Mouse (Mus musculus) hindbrain, postnatal 0 days (tissue): ENCODE measurements at regions not wholly inside any gene's neighbourhood (a gene's known extent, or its start where the extent isn't known, plus 50 kb on each side); places are given as distances from the start of the nearest gene placed in this dataset.

Source experiments
- ATAC-seq: fragments of 200-750 bp; cut with Nextera tagmentation; 2 replicates; pipeline ENCODE4 v1.8.0; 2017; ENCODE audit warnings: mild to moderate bottlenecking, moderate TSS enrichment, moderate library complexity
- DNase-seq: peaks from one replicate; pipeline ENCODE4 v3.0.0-alpha.2; 2015; ENCODE audit warnings: low spot score
- H3K27ac ChIP-seq: fragments of 300-500 bp; sonication (generic); 2 replicates; pipeline ENCODE4 v1.5.1; 2014; ENCODE audit warnings: mild to moderate bottlenecking
- H3K27me3 ChIP-seq: fragments of 300-500 bp; sonication (generic); 2 replicates; pipeline ENCODE4 v1.6.1; 2014; ENCODE audit warnings: low read length, mixed read lengths; ENCODE audit not compliant: insufficient read depth
- H3K36me3 ChIP-seq: fragments of 300-500 bp; sonication (generic); 2 replicates; pipeline ENCODE4 v1.6.1; 2014; ENCODE audit warnings: low read length, mixed read lengths; ENCODE audit not compliant: insufficient read depth
- H3K4me1 ChIP-seq: fragments of 300-500 bp; sonication (generic); 2 replicates; pipeline ENCODE4 v1.6.1; 2014; ENCODE audit warnings: antibody characterized with exemption, low read length, mixed read lengths; ENCODE audit not compliant: insufficient read depth
- H3K4me2 ChIP-seq: fragments of 300-500 bp; sonication (generic); 2 replicates; pipeline ENCODE4 v1.6.1; 2014; ENCODE audit warnings: low read depth, mild to moderate bottlenecking, low read length, moderate library complexity, mixed read lengths
- H3K4me3 ChIP-seq: fragments of 300-500 bp; sonication (generic); 2 replicates; pipeline ENCODE4 v1.5.1; 2014; ENCODE audit warnings: low read length
- H3K9ac ChIP-seq: fragments of 300-500 bp; sonication (generic); replicated peaks from 2 replicates; pipeline ENCODE4 v1.6.1; 2014; ENCODE audit warnings: mild to moderate bottlenecking, low read length, moderate library complexity, mixed read lengths
- H3K9me3 ChIP-seq: fragments of 300-500 bp; sonication (generic); 2 replicates; pipeline ENCODE4 v1.6.1; 2016; ENCODE audit warnings: low read length, mixed read lengths
- CTCF ChIP-seq: IDR thresholded peaks from 2 replicates; pipeline ENCODE4 v1.5.1; 2016; ENCODE audit warnings: antibody characterized with exemption, control low read depth, low read depth
- WGBS: fragments of 180-500 bp; shearing (Covaris S2); extraction: QIAGEN DNeasy Blood & Tissue Kit; methylation state at CpG from one replicate; pipeline ENCODE4 v1.1.7; 2014; 5-methylcytosine and 5-hydroxymethylcytosine counted together

DNA sequence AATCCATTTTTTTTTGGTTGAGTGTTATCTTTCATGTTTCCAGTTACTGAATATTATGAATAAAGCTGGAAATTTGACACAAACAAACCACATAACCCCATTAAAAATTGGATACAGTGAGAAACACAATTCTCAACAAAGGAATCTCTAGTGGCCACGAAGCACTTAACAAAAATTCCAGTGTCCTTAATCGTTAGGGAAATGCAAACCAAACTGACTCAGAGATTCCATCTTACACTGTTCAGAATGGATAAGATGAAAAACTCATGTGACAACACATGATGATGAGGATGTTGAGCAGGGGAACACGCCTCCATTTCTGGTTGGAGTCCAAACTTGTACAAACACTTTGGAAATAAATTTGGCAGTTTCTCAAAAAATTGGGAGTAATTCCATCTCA is 57.3 kb downstream of the Tktl2 start:
- no peaks in the 10 kb centered on the region for H3K9me3 ChIP-seq
- no peak overlapping the region for H3K4me3 ChIP-seq
- H3K27ac ChIP-seq: no peak overlapping the region
- H3K9ac ChIP-seq: no peak overlapping the region
- DNase-seq (no peak), ATAC-seq (no peak)
- no peaks in the 10 kb centered on the region for H3K36me3 ChIP-seq
- H3K4me2 ChIP-seq: no peak overlapping the region
- TF ChIP-seq CTCF: no peak
- WGBS: 88% methylated on average over 3 of the region's 3 CpGs
- H3K4me1 ChIP-seq: no peaks in the 10 kb centered on the region
- H3K27me3 ChIP-seq: no peaks in the 10 kb centered on the region

DNA sequence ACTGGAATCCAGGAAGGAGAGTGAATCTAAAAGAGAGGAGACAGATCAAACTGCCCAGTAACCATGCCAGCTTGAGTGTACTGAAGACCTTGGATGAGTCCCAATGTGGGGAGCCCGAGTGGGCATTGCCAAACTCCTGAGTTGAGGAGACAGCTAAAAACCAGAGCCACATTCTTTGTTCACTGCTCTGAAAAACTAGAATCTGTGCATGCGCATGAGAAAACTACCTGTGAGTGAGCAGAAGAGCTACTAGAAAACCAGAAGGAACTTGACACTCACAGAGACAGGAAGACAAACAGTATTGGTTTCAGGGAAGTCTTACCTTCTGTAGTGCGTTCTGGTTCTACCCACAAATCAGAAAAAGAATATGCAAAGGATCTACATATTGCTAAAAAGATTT is 74.6 kb downstream of the Tktl2 start:
- no peak for ATAC-seq

DNA sequence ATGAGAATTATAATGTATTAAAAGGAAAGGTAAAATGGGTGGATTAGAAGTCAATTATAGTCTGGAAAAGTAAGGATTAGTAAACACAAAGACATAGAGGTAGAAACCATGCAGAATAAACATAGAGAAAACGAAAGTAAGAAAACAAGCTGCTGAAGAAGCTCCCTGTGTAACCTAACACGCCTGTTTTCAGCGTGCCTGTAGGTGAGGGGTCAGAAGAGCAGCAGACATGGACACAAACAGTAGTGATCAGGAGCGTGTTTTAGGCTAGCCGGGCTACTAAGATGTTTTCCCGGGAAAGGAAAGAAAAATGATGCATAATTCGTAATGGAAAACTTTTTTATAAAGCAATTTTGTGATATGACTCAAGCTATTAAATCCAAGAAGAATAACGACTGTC is 75.3 kb downstream of the Tktl2 start:
- DNase-seq: no peak
- no peak for TF ChIP-seq CTCF

More for the DNA sequence above, 74.6 kb downstream of the Tktl2 start:
- Histone ChIP-seq H3K4me3 (no peak overlapping the region), H3K27me3 (no peaks in the 10 kb centered on the region), H3K27ac (no peak overlapping the region), H3K4me1 (no peaks in the 10 kb centered on the region), H3K4me2 (no peak overlapping the region), H3K9me3 (no peaks in the 10 kb centered on the region), H3K9ac (no peak overlapping the region), H3K36me3 (no peaks in the 10 kb centered on the region)
- TF ChIP-seq CTCF: no peak
- no peak for DNase-seq
- 76% methylated on average over 3 of the region's 3 CpGs for WGBS

DNA sequence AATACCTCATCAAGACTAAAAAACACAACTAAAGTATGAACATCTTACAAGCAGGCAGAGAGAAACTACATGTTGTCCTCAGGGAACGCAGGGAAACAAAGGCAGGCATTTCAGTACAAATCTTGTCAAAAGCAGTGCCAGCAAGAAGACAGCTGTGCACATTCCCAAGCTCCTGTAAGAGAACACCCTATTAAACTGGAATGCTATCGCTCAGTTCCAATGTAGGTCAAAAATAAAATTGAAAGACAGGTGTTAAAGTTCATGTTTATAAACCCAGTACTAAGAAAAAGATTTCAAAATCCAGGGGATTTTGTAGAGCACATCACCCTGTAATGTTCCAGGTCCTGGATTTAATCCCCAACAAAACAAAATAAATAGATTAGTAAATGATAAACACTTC is 75.7 kb downstream of the Tktl2 start:
- no peak overlapping the region for H3K9ac ChIP-seq
- no peak for TF ChIP-seq CTCF
- WGBS: 67% methylated on average over 2 of the region's 2 CpGs
- H3K27me3 ChIP-seq: no peaks in the 10 kb centered on the region
- H3K4me2 ChIP-seq: no peak overlapping the region
- no peaks in the 10 kb centered on the region for H3K9me3 ChIP-seq
- H3K27ac ChIP-seq: no peak overlapping the region
- no peak overlapping the region for H3K4me3 ChIP-seq
- no peaks in the 10 kb centered on the region for H3K36me3 ChIP-seq
- DNase-seq: no peak
- no peak for ATAC-seq
- no peaks in the 10 kb centered on the region for H3K4me1 ChIP-seq

More for the DNA sequence above, 75.3 kb downstream of the Tktl2 start:
- Histone ChIP-seq H3K27me3 (no peaks in the 10 kb centered on the region), H3K4me2 (no peak overlapping the region), H3K9me3 (no peaks in the 10 kb centered on the region), H3K4me3 (no peak overlapping the region), H3K27ac (no peak overlapping the region), H3K9ac (no peak overlapping the region), H3K4me1 (no peaks in the 10 kb centered on the region), H3K36me3 (no peaks in the 10 kb centered on the region)
- no peak for ATAC-seq
- WGBS: 83% methylated on average over 8 of the region's 8 CpGs

DNA sequence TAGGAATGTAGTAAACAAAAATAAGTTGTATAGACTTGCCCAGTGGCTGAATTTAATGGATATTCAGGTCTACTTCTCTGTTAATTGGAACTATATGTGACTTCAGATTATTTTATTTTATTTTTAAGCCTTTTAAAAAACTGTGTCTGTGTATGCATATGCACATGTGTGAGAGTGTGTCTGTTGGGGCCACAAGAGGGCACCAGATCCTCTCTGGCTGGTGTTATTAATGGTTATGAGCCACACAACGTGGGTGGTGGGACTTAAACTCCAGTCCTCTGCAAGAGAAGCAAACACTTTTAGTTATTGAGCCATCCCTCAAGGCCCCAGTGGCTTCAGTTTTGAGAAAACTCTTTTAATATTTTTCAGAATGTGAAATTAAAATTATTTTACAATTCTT is 77.9 kb downstream of the Tktl2 start:
- H3K27ac ChIP-seq: no peak overlapping the region
- no peak overlapping the region for H3K9ac ChIP-seq
- H3K36me3 ChIP-seq: no peaks in the 10 kb centered on the region
- no peaks in the 10 kb centered on the region for H3K9me3 ChIP-seq
- ATAC-seq (no peak), DNase-seq (no peak)
- H3K4me2 ChIP-seq: no peak overlapping the region
- TF ChIP-seq CTCF: no peak
- 58% methylated on average over 1 of the region's 1 CpGs for WGBS
- no peaks in the 10 kb centered on the region for H3K27me3 ChIP-seq
- no peaks in the 10 kb centered on the region for H3K4me1 ChIP-seq
- no peak overlapping the region for H3K4me3 ChIP-seq

DNA sequence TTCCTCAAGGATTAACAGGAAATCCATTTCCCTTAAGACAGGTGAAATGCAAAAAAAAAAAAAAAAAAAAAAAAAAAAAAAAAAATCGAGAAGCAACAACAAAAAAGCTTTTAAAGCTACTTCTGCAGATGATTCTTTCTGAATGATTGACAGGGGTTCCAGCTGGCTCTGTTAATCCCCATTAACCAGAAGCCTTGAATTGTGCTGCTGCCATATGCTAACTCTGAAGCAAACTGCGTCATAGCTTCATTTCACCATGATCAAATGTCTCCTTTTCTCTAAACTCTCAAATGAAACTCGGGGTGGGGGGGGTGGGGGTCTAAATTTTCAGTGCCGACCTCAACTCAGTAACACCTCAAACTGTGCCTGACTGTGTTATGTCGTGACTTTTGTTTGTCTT is 80.7 kb downstream of the Npy5r start:
- no peak for TF ChIP-seq CTCF
- H3K27me3 ChIP-seq: no peaks in the 10 kb centered on the region
- WGBS: 68% methylated on average over 5 of the region's 5 CpGs
- H3K4me1 ChIP-seq: no peaks in the 10 kb centered on the region
- H3K4me3 ChIP-seq: no peak overlapping the region
- H3K9me3 ChIP-seq: no peaks in the 10 kb centered on the region
- no peak overlapping the region for H3K27ac ChIP-seq
- ATAC-seq: no peak
- DNase-seq: no peak
- no peak overlapping the region for H3K9ac ChIP-seq
- no peaks in the 10 kb centered on the region for H3K36me3 ChIP-seq
- no peak overlapping the region for H3K4me2 ChIP-seq

DNA sequence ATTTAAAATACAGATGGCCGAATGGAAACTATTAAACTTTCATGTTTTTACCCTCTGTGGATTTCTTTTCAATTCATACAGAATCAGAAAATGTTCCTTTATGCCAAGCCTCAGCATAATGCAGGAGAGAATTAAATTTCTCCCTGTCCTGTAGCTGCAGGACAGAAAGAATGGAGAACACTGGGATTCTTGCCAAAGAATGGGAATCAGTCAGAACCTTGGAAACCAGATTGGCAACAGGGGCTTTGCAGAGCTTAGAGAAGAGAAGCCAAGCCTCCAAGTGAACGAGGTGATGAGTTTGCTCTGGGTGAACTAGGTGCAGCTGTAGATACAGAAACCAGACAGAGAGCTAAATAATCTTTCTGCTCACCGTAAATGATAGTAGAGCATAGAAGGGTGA is 64.6 kb downstream of the Npy5r start:
- no peak overlapping the region for H3K9ac ChIP-seq
- H3K27ac ChIP-seq: no peak overlapping the region
- DNase-seq (peak; percentile 58), ATAC-seq (no peak)
- no peaks in the 10 kb centered on the region for H3K9me3 ChIP-seq
- H3K4me3 ChIP-seq: no peak overlapping the region
- no peaks in the 10 kb centered on the region for H3K27me3 ChIP-seq
- no peak overlapping the region for H3K4me2 ChIP-seq
- H3K36me3 ChIP-seq: no peaks in the 10 kb centered on the region
- TF ChIP-seq CTCF: no peak
- WGBS: 45% methylated on average over 3 of the region's 3 CpGs
- H3K4me1 ChIP-seq: no peaks in the 10 kb centered on the region
